Mouse (Mus musculus) C2C12 (cell line): ENCODE measurements around the gene Espl1.

Experiments used
- CTCF ChIP-seq: IDR thresholded peaks from one replicate; pipeline ENCODE4 v1.5.1; 2011; ENCODE audit not compliant: control insufficient read depth, insufficient read depth, insufficient read length
- MYOD1 ChIP-seq: IDR thresholded peaks from one replicate; pipeline ENCODE4 v1.6.1; 2011; ENCODE audit warnings: low read depth; ENCODE audit not compliant: control insufficient read depth, insufficient read length
- USF1 ChIP-seq: IDR thresholded peaks from one replicate; pipeline ENCODE4 v1.6.1; 2011; ENCODE audit warnings: low read depth, mild to moderate bottlenecking, control low read depth, moderate library complexity

DNA sequence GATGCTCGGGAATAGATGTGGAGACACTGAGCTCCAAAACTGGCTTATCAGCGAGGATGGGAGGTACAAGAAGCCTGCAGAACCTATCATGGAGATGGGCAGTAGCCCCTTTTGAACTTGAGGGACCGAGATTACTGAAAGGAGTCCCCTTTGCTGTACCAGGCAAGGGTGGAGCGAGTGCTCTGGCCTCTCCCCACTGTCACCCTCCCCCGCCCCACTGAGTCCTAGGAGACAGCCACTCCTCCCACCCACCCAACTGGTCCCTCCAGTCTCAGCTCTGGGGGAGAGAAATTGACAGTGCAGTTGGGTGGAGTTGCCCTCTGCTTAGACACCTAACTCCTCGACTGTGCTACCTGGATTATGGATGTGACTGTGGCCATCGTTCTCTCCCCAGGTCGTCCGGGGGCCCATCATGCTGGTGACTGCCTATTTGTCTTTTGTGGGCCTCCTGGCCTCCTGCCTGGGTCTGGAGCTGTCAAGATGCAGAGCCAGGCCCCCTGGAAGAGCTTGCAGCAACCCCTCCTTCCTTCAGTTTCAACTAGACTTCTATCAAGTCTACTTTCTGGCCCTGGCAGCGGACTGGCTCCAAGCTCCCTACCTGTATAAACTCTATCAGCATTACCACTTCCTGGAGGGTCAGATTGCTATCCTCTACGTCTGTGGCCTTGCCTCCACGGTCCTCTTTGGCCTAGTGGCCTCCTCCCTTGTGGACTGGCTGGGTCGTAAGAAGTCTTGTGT is 16.1 kb upstream of the Espl1 start:
- no peak for TF ChIP-seq CTCF
- no peak for TF ChIP-seq MYOD1
- TF ChIP-seq USF1, result no peak
